Mouse (Mus musculus) liver, adult 2 months (tissue): ENCODE measurements around the gene Mab21l1.

Experiments
- CTCF ChIP-seq: fragments of 200-500 bp; IDR thresholded peaks from 2 replicates; pipeline ENCODE4 v1.5.1; 2011; ENCODE audit warnings: low read depth, low read length, control low read depth
- POLR2A ChIP-seq: fragments of 200-500 bp; IDR thresholded peaks from 2 replicates; pipeline ENCODE4 v1.6.1; 2011; ENCODE audit warnings: low read length, control low read depth; ENCODE audit not compliant: insufficient read depth; ENCODE audit errors: extremely low read depth

GRCm38 (mm10) chr3:55742218-55742617 is 40.1 kb upstream of the Mab21l1 start:
- TF ChIP-seq CTCF: no peak
- no peak for TF ChIP-seq POLR2A
